Comparison of ENCODE assay signal across 24 mouse cellular contexts in the genomic region with DNA sequence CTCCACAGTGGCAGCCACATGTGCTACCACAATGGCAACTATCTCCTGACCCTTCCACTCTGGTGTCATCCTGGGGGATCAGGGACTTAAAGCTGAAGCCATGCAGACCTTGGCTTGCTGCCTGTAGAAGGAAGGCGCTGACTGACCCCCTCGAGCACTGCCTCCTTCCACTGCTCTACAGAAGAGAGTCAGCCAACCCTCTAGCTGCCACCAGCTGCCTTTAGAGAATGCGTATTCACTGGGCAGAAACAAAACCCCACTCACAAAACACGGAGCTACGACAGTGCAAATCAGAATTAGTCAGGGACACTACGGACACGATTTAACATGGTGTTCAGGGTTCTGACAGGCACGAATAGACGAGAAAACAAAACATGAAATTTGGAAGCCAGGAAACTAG.
DNase-seq lines count a peak whose midpoint lies in the region; ATAC-seq and TF ChIP-seq lines count a peak whose summit lies in the region.
"Had no signal": no experiment of that assay in that cellular context is flagged by ENCODE, and none has a peak within 500 bp of the region (broad histone marks: within the 10 kb centered on the region; RNA-seq: fewer than 3 reads in every experiment).

No protein-coding gene starts in this region.

- H3K4me3 ChIP-seq in forebrain, embryonic 10.5 days, result no peak overlapping the region
- no peak overlapping the region for H3K4me3 ChIP-seq in forebrain, embryonic 11.5 days (ENCODE audit: low read depth, low read length)
- no peak overlapping the region for H3K4me3 ChIP-seq in midbrain, embryonic 13.5 days (replicated peaks)
- no peak overlapping the region for H3K4me3 ChIP-seq in midbrain, embryonic 10.5 days
- H3K4me3 ChIP-seq in forebrain, embryonic 13.5 days, result no peak overlapping the region
- no peak overlapping the region for H3K4me3 ChIP-seq in forebrain, postnatal 0 days (ENCODE audit: low read depth, low read length)
- H3K4me3 ChIP-seq: embryonic facial prominence, embryonic 15.5 days; erythroblast, embryonic 14.5 days; heart, embryonic 10.5 days; hindbrain, embryonic 15.5 days had no signal

- H3K4me1 ChIP-seq in forebrain, embryonic 10.5 days, result peaks cover 19% of the 10 kb centered on the region
- no peaks in the 10 kb centered on the region for H3K4me1 ChIP-seq in forebrain, embryonic 11.5 days (replicated peaks; ENCODE audit: control insufficient read depth, insufficient read depth, low read length)
- peaks cover 9% of the 10 kb centered on the region for H3K4me1 ChIP-seq in midbrain, embryonic 13.5 days (replicated peaks)
- peaks cover 14% of the 10 kb centered on the region for H3K4me1 ChIP-seq in midbrain, embryonic 10.5 days
- peaks cover 20% of the 10 kb centered on the region for H3K4me1 ChIP-seq in forebrain, embryonic 13.5 days
- no peaks in the 10 kb centered on the region for H3K4me1 ChIP-seq in forebrain, postnatal 0 days (ENCODE audit: insufficient read depth)
- H3K4me1 ChIP-seq: embryonic facial prominence, embryonic 15.5 days had no signal

- 91% methylated on average over 9 of the region's 9 CpGs for WGBS in forebrain, embryonic 10.5 days
- 78% methylated on average over 9 of the region's 9 CpGs for WGBS in forebrain, embryonic 11.5 days
- WGBS in midbrain, embryonic 13.5 days, result 48% methylated on average over 9 of the region's 9 CpGs
- 81% methylated on average over 9 of the region's 9 CpGs for WGBS in midbrain, embryonic 10.5 days
- WGBS in forebrain, embryonic 13.5 days, result 45% methylated on average over 9 of the region's 9 CpGs
- WGBS in forebrain, postnatal 0 days, result 34% methylated on average over 9 of the region's 9 CpGs

- H3K9ac ChIP-seq in forebrain, embryonic 11.5 days (ENCODE audit: low read length), result no peak overlapping the region
- no peak overlapping the region for H3K9ac ChIP-seq in midbrain, embryonic 13.5 days (replicated peaks)
- H3K9ac ChIP-seq in forebrain, embryonic 13.5 days, result no peak overlapping the region
- no peak overlapping the region for H3K9ac ChIP-seq in forebrain, postnatal 0 days
- H3K9ac ChIP-seq: embryonic facial prominence, embryonic 15.5 days; hindbrain, embryonic 15.5 days had no signal

- H3K4me2 ChIP-seq in forebrain, embryonic 11.5 days (ENCODE audit: low read depth, low read length, severe bottlenecking), result no peak overlapping the region
- no peak overlapping the region for H3K4me2 ChIP-seq in midbrain, embryonic 13.5 days (replicated peaks)
- no peak overlapping the region for H3K4me2 ChIP-seq in forebrain, embryonic 13.5 days
- H3K4me2 ChIP-seq in forebrain, postnatal 0 days (ENCODE audit: low read depth), result 0 out of 2 replicates have a peak overlapping the region, but pooled peaks have one; percentile 8
- H3K4me2 ChIP-seq: embryonic facial prominence, embryonic 15.5 days; hindbrain, embryonic 15.5 days had no signal

- no peak for ATAC-seq in forebrain, embryonic 11.5 days (replicated peaks; ENCODE audit: low FRiP score)
- peak; percentile 60; the same call in 1 of the 2 replicates for ATAC-seq in midbrain, embryonic 13.5 days
- no peak for ATAC-seq in forebrain, embryonic 13.5 days
- ATAC-seq in forebrain, postnatal 0 days, result peak; percentile 30; the same call in 1 of the 2 replicates
- ATAC-seq: CD4-positive, CD25-positive, alpha-beta regulatory T cell, adult 4 months; inflammation-experienced regulatory T-cells, adult 6 months had no signal

- H3K36me3 ChIP-seq in forebrain, embryonic 10.5 days (replicated peaks), result no peaks in the 10 kb centered on the region
- H3K36me3 ChIP-seq in forebrain, embryonic 11.5 days (ENCODE audit: control insufficient read depth, insufficient read depth, low read length), result no peaks in the 10 kb centered on the region
- no peaks in the 10 kb centered on the region for H3K36me3 ChIP-seq in midbrain, embryonic 13.5 days
- no peaks in the 10 kb centered on the region for H3K36me3 ChIP-seq in midbrain, embryonic 10.5 days
- no peaks in the 10 kb centered on the region for H3K36me3 ChIP-seq in forebrain, embryonic 13.5 days (ENCODE audit: poor library complexity, severe bottlenecking)
- no peaks in the 10 kb centered on the region for H3K36me3 ChIP-seq in forebrain, postnatal 0 days (ENCODE audit: insufficient read depth)
- H3K36me3 ChIP-seq: embryonic facial prominence, embryonic 15.5 days; G1E; heart, embryonic 10.5 days; hindbrain, embryonic 15.5 days had no signal

- no peaks in the 10 kb centered on the region; the same call in 1 of the 2 replicates for H3K9me3 ChIP-seq in forebrain, embryonic 10.5 days
- no peaks in the 10 kb centered on the region for H3K9me3 ChIP-seq in forebrain, embryonic 11.5 days (ENCODE audit: control insufficient read depth, low read length)
- H3K9me3 ChIP-seq in midbrain, embryonic 13.5 days, result no peaks in the 10 kb centered on the region
- no peaks in the 10 kb centered on the region for H3K9me3 ChIP-seq in midbrain, embryonic 10.5 days (replicated peaks)
- no peaks in the 10 kb centered on the region for H3K9me3 ChIP-seq in forebrain, embryonic 13.5 days (replicated peaks)
- H3K9me3 ChIP-seq in forebrain, postnatal 0 days (ENCODE audit: low read length), result no peaks in the 10 kb centered on the region
- H3K9me3 ChIP-seq: embryonic facial prominence, embryonic 15.5 days; G1E; heart, embryonic 10.5 days; hindbrain, embryonic 15.5 days had no signal

- peak overlapping the region; percentile 13 for H3K27ac ChIP-seq in forebrain, embryonic 10.5 days
- H3K27ac ChIP-seq in forebrain, embryonic 11.5 days (ENCODE audit: low read depth, low read length), result no peak overlapping the region
- no peak overlapping the region; the same call in 1 of the 2 replicates for H3K27ac ChIP-seq in midbrain, embryonic 13.5 days
- no peak overlapping the region for H3K27ac ChIP-seq in midbrain, embryonic 10.5 days (replicated peaks)
- H3K27ac ChIP-seq in forebrain, embryonic 13.5 days, result 0 out of 2 replicates have a peak overlapping the region, but pooled peaks have one; percentile 3
- H3K27ac ChIP-seq in forebrain, postnatal 0 days (ENCODE audit: low read depth, low read length), result no peak overlapping the region
- H3K27ac ChIP-seq: embryonic facial prominence, embryonic 15.5 days; heart, embryonic 10.5 days; hindbrain, embryonic 15.5 days had no signal

- no peak for DNase-seq in forebrain, embryonic 10.5 days (ENCODE audit: extremely low spot score, low spot score)
- no peak for DNase-seq in forebrain, embryonic 11.5 days (ENCODE audit: low spot score)
- DNase-seq in midbrain, embryonic 10.5 days (ENCODE audit: low spot score), result no peak
- peak; percentile 27 for DNase-seq in forebrain, postnatal 0 days
- no peak for DNase-seq in lung, postnatal 36 days
- DNase-seq: adrenal gland, adult 8-10 months; adrenal gland, postnatal 36 days; B cell, adult 2 months; cerebellum, adult 11 months; cerebellum, adult 8-10 months; cerebellum, postnatal 14 days; embryo, embryonic 11 days; heart, adult 18-20 months; heart, postnatal 10 days; heart, postnatal 4 days had no signal

- H3K27me3 ChIP-seq in forebrain, embryonic 10.5 days (ENCODE audit: poor library complexity, severe bottlenecking), result 0 out of 2 replicates have a peak, but pooled peaks cover 4% of the 10 kb centered on the region
- H3K27me3 ChIP-seq in forebrain, embryonic 11.5 days (ENCODE audit: control insufficient read depth, insufficient read depth, low read length), result no peaks in the 10 kb centered on the region
- H3K27me3 ChIP-seq in midbrain, embryonic 13.5 days, result peaks cover 3% of the 10 kb centered on the region; the same call in 1 of the 2 replicates
- 0 out of 2 replicates have a peak, but pooled peaks cover 12% of the 10 kb centered on the region for H3K27me3 ChIP-seq in midbrain, embryonic 10.5 days (ENCODE audit: low read depth, poor library complexity, severe bottlenecking)
- no peaks in the 10 kb centered on the region for H3K27me3 ChIP-seq in forebrain, embryonic 13.5 days
- no peaks in the 10 kb centered on the region; the same call in 1 of the 2 replicates for H3K27me3 ChIP-seq in forebrain, postnatal 0 days (ENCODE audit: insufficient read depth, low read length)
- H3K27me3 ChIP-seq: embryonic facial prominence, embryonic 15.5 days; hindbrain, embryonic 15.5 days had no signal

- TF ChIP-seq CTCF in forebrain, postnatal 0 days (IDR thresholded peaks at IDR 0.05; ENCODE audit: low read depth), result no peak

Comparison
In these comparisons a context has a peak if more than half of its experiments do, and no peak if none do; other contexts are left out.
1. H3K27ac ChIP-seq: peak in forebrain, embryonic 10.5 days (single experiment) and forebrain, embryonic 13.5 days (single experiment); none in forebrain, embryonic 11.5 days (single experiment), midbrain, embryonic 13.5 days (single experiment), midbrain, embryonic 10.5 days (single experiment) and forebrain, postnatal 0 days (single experiment).
2. ATAC-seq: peak in midbrain, embryonic 13.5 days (single experiment) and forebrain, postnatal 0 days (single experiment); none in forebrain, embryonic 11.5 days (single experiment) and forebrain, embryonic 13.5 days (single experiment).